Mouse (Mus musculus) midbrain, embryonic 16.5 days (tissue): ENCODE data around the gene Olfr923. TPM values are rescaled to one million over a fixed set of nuclear protein-coding genes. Genes with fewer than 3 reads are reported as not detected.
"Not testable (repeated sequence)": the region's sequence is repeated elsewhere in the genome, so short reads cannot be mapped to it uniquely, and the experiment has no call there.

Experiments
- ATAC-seq: fragments of 200-750 bp; cut with Nextera tagmentation; 2 replicates; pipeline ENCODE4 v1.8.0; 2017; ENCODE audit warnings: moderate TSS enrichment
- H3K27ac ChIP-seq: fragments of 300-500 bp; sonication (generic); 2 replicates; pipeline ENCODE4 v1.5.1; 2014; ENCODE audit warnings: mild to moderate bottlenecking, low read length, mixed read lengths
- H3K27me3 ChIP-seq: fragments of 300-500 bp; sonication (generic); 2 replicates; pipeline ENCODE4 v1.6.1; 2014; ENCODE audit warnings: low read depth, low read length, mixed read lengths; ENCODE audit not compliant: control insufficient read depth, insufficient read depth
- H3K36me3 ChIP-seq: fragments of 300-500 bp; sonication (generic); 2 replicates; pipeline ENCODE4 v1.6.1; 2014; ENCODE audit warnings: mild to moderate bottlenecking, low read length, moderate library complexity, mixed read lengths; ENCODE audit not compliant: control insufficient read depth, insufficient read depth
- H3K4me1 ChIP-seq: fragments of 300-500 bp; sonication (generic); 2 replicates; pipeline ENCODE4 v1.6.1; 2014; ENCODE audit warnings: mild to moderate bottlenecking, low read length, mixed read lengths; ENCODE audit not compliant: control insufficient read depth, insufficient read depth
- H3K4me2 ChIP-seq: fragments of 300-500 bp; sonication (generic); 2 replicates; pipeline ENCODE4 v1.6.1; 2014; ENCODE audit warnings: mild to moderate bottlenecking, low read length, mixed read lengths
- H3K4me3 ChIP-seq: fragments of 300-500 bp; sonication (generic); 2 replicates; pipeline ENCODE4 v1.5.1; 2014; ENCODE audit warnings: low read depth, mild to moderate bottlenecking, low read length, moderate library complexity, mixed read lengths
- H3K9ac ChIP-seq: fragments of 300-500 bp; sonication (generic); 2 replicates; pipeline ENCODE4 v1.6.1; 2014; ENCODE audit warnings: low read depth, low read length, mixed read lengths
- H3K9me3 ChIP-seq: fragments of 300-500 bp; sonication (generic); replicated peaks from 2 replicates; pipeline ENCODE4 v1.6.1; 2014; ENCODE audit warnings: mild to moderate bottlenecking, low read length, mixed read lengths; ENCODE audit not compliant: control insufficient read depth, poor library complexity, severe bottlenecking
- WGBS: fragments of 180-500 bp; shearing (Covaris S2); extraction: QIAGEN DNeasy Blood & Tissue Kit; methylation state at CpG from one replicate; pipeline ENCODE4 v1.1.7; 2014; 5-methylcytosine and 5-hydroxymethylcytosine counted together
- polyA plus RNA-seq: library from polyadenylated mRNA; unstranded; fragments of >200 nt; fragmentation: Nextera tagmentation; extraction: Ambion mirVana; gene quantifications from 2 replicates; pipeline ENCODE4 v1.2.1, GENCODE M21; 2015

The Olfr923 gene
- not detected in 2 replicates for polyA plus RNA-seq

GRCm38 (mm10) chr9:38826245-38826644 lies at the start of gene Olfr923:
Gene Olfr923 (plus strand): TSS chr9:38826545.
- Histone ChIP-seq H3K4me3 (no peak within 1 kb of the TSS), H3K27ac (no peak within 1 kb of the TSS), H3K36me3 (no peaks in the 10 kb centered on the region), H3K4me1 (no peaks in the 10 kb centered on the region), H3K9ac (no peak within 1 kb of the TSS), H3K27me3 (no peaks in the 10 kb centered on the region), H3K4me2 (no peak within 1 kb of the TSS), H3K9me3 (no peaks in the 10 kb centered on the region)
- WGBS = 88% methylated on average over 1 of the region's 1 CpGs
- no peak for ATAC-seq

- no peak for ATAC-seq
- no peak overlapping the region for H3K4me3 ChIP-seq
- 88% methylated on average over 2 of the region's 2 CpGs for WGBS
Observed at GRCm38 (mm10) chr9:38792689-38793088, 33.7 kb upstream of the Olfr923 start.

DNA sequence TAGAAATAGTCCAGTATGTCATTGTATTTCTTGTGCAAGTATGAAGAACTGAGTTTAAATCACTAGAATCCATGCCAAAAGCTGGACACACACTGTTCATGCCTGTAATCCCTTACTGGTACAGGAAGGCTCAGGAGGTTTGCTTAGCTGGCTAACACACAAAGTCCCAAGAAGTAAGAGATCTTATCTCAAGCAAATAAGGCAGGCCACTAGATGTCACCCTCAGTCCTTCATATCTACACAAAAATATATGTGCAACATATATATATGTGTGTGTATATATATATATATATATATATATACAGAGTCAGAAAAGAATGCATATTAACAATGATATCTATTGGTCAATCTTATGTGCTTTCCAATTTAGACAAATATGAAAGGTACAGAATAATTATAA lies 20.6 kb upstream of the Olfr923 start:
- no peaks in the 10 kb centered on the region for H3K4me1 ChIP-seq
- H3K27me3 ChIP-seq = no peaks in the 10 kb centered on the region
- H3K27ac ChIP-seq = no peak overlapping the region
- H3K4me3 ChIP-seq = no peak overlapping the region
- H3K36me3 ChIP-seq = no peaks in the 10 kb centered on the region
- H3K9ac ChIP-seq = no peak overlapping the region
- H3K4me2 ChIP-seq = no peak overlapping the region
- no peaks in the 10 kb centered on the region for H3K9me3 ChIP-seq
- no peak for ATAC-seq

More at GRCm38 (mm10) chr9:38792689-38793088, 33.7 kb upstream of the Olfr923 start:
- Histone ChIP-seq H3K27ac (no peak overlapping the region), H3K4me1 (no peaks in the 10 kb centered on the region), H3K9ac (no peak overlapping the region), H3K4me2 (no peak overlapping the region), H3K36me3 (no peaks in the 10 kb centered on the region), H3K27me3 (no peaks in the 10 kb centered on the region), H3K9me3 (no peaks in the 10 kb centered on the region; the same call in 1 of the 2 replicates)

DNA sequence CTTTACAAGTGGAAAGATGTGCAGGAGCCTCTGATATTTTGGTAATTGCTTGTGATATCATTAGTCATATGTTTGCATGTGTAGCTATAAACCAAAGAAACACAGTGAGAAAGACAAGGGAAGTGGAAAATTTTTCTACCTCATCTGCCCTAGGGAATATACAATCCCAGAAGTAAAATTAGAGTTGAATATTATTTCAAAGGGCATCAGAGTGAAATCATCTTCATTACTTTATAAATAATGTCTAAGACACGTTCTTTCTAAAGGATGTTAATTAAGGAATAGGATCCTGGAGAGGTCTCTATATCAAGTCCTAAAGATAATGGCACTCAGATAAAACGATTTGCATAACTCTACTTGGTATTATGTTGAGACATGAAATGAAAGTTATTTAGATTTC lies 12.0 kb upstream of the Olfr923 start, which contains the start of gene Olfr922:
TSS of gene Olfr922 (plus strand) at position 301 of the 400 bp plus-strand sequence.
- no peaks in the 10 kb centered on the region for H3K27me3 ChIP-seq
- H3K4me2 ChIP-seq = no peak within 1 kb of the TSS
- H3K27ac ChIP-seq = no peak within 1 kb of the TSS
- 61% methylated on average over 2 of the region's 2 CpGs for WGBS
- no peaks in the 10 kb centered on the region for H3K9me3 ChIP-seq
- ATAC-seq = no peak
- H3K4me3 ChIP-seq = no peak within 1 kb of the TSS
- no peaks in the 10 kb centered on the region for H3K4me1 ChIP-seq
- no peak within 1 kb of the TSS for H3K9ac ChIP-seq
- no peaks in the 10 kb centered on the region for H3K36me3 ChIP-seq

DNA sequence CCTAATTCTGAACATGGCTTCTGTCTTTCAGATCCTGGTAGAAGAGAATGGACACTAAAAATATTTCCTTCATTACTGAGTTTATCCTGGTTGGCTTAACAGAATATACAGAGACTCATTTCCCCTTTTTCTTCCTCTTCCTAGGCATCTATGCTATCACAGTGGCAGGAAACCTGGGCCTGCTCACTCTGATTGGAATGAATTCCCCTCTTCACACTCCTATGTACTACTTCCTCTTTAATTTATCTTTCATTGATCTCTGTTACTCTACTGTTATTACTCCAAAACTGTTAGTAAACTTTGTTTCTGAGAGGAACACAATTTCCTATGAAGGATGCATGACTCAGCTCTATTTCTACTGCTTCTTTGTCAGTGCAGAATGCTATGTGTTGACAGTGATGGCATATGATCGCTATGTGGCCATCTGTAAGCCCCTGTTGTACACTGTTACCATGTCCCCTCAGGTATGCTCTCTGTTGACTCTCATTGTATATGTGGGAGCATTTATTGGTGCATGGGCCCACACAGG lies 10.8 kb upstream of the Olfr923 start:
- ATAC-seq = no peak
- H3K4me1 ChIP-seq = no peaks in the 10 kb centered on the region
- 84% methylated on average over 1 of the region's 1 CpGs for WGBS

GRCm38 (mm10) chr9:38833027-38833426 lies 6.7 kb downstream of the Olfr923 start:
- no peak for ATAC-seq
- 72% methylated on average over 2 of the region's 2 CpGs for WGBS

More for the DNA sequence above, 10.8 kb upstream of the Olfr923 start:
- Histone ChIP-seq H3K36me3 (no peaks in the 10 kb centered on the region), H3K9me3 (no peaks in the 10 kb centered on the region), H3K27ac (no peak overlapping the region), H3K9ac (no peak overlapping the region), H3K4me2 (no peak overlapping the region), H3K4me3 (no peak overlapping the region), H3K27me3 (no peaks in the 10 kb centered on the region)

DNA sequence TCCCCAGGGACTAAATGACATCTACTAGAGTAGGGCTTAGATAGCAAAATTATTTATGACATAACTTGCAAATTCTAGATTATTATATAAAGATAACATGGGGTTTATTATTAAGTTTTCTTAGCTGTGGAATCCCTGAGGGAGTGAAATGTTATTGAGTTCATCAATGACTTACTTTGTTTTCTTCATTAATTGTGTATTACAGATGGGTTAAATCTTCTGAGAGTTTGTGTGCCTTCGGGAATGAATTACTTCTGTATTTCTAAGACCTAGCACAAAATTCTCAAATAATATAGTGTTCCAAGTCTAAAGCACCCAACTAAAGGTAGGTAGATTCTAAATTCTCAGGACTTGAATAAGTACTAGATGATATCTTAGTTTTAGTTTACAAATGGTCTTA lies 17.8 kb downstream of the Olfr923 start, which contains the start of gene Olfr924:
TSS of gene Olfr924 (plus strand) at position 301 of the 400 bp plus-strand sequence.
- Histone ChIP-seq H3K27ac (no peak within 1 kb of the TSS), H3K9me3 (no peaks in the 10 kb centered on the region), H3K4me1 (no peaks in the 10 kb centered on the region), H3K9ac (no peak within 1 kb of the TSS), H3K27me3 (no peaks in the 10 kb centered on the region), H3K4me2 (no peak within 1 kb of the TSS), H3K36me3 (no peaks in the 10 kb centered on the region), H3K4me3 (no peak within 1 kb of the TSS)
- WGBS = 90% methylated on average over 1 of the region's 1 CpGs
- ATAC-seq = no peak

More at GRCm38 (mm10) chr9:38833027-38833426, 6.7 kb downstream of the Olfr923 start:
- no peaks in the 10 kb centered on the region for H3K36me3 ChIP-seq
- H3K27ac ChIP-seq = no peak overlapping the region
- no peak overlapping the region for H3K4me3 ChIP-seq
- H3K9me3 ChIP-seq = no peaks in the 10 kb centered on the region
- H3K9ac ChIP-seq = no peak overlapping the region
- H3K4me1 ChIP-seq = no peaks in the 10 kb centered on the region
- H3K27me3 ChIP-seq = no peaks in the 10 kb centered on the region
- H3K4me2 ChIP-seq = no peak overlapping the region

- Histone ChIP-seq H3K4me3 (no peak within 1 kb of the TSS), H3K9me3 (no peaks in the 10 kb centered on the region), H3K4me1 (no peaks in the 10 kb centered on the region), H3K27ac (no peak within 1 kb of the TSS), H3K9ac (no peak within 1 kb of the TSS), H3K27me3 (no peaks in the 10 kb centered on the region), H3K36me3 (no peaks in the 10 kb centered on the region), H3K4me2 (no peak within 1 kb of the TSS)
- ATAC-seq = no peak
Observed at GRCm38 (mm10) chr9:38854760-38855159, 28.4 kb downstream of the Olfr923 start, which contains the start of gene Olfr26. Gene Olfr26 (plus strand): TSS chr9:38855060.

- not testable (repeated sequence) for H3K4me1 ChIP-seq, H3K4me3 ChIP-seq, ATAC-seq, H3K9ac ChIP-seq, H3K27me3 ChIP-seq, H3K9me3 ChIP-seq, H3K36me3 ChIP-seq, H3K27ac ChIP-seq, H3K4me2 ChIP-seq
- WGBS = 60% methylated on average over 2 of the region's 2 CpGs
Observed at GRCm38 (mm10) chr9:38874880-38875279, 48.5 kb downstream of the Olfr923 start.
